Mouse (Mus musculus): ENCODE data around the gene Prr5l. TPM values are rescaled to one million over a fixed set of nuclear protein-coding genes. Genes with fewer than 3 reads are reported as not detected.

The Prr5l gene
- polyA plus RNA-seq, 1 experiment from 2014 or later, result 32.7 TPM

DNA sequence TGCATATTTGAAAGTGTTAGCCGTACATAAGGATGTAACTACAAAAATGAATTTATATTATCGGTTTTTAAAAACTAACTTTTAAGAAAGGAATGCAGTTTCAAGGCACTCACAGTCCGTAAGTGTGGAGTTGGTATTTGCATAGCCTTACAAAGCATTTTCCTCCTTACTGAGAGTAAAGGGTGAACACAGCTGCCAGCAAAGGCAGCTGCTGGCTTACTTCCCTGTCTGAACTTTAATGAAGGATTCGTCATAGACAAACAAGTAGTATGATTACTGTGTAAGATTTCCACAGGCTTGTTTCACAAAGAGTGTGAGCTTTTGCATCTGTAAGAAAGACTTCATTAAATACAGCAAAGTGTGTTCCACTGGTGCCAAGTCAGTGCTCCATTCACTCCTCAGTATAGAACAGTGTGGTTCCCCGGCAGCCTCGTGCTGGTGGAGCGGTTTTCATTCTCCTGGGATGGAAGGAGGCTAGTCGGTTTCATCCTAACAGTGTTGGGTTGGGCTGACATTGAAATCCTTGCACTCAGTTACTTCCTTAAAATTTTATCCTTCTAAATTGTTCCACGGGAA lies 192.5 kb downstream of the Prr5l start:
- Histone ChIP-seq H3K27me3 (no peaks in the 10 kb centered on the region), H3K27ac (no peak overlapping the region), H3K36me3 (peaks cover 52% of the 10 kb centered on the region), H3K4me1 (no peaks in the 10 kb centered on the region), H3K4me3 (no peak overlapping the region), H3K4me2 (no peak overlapping the region), H3K9ac (no peak overlapping the region), H3K9me3 (no peaks in the 10 kb centered on the region)
- ATAC-seq (ENCODE audit: insufficient number of reproducible peaks, low FRiP score, low TSS enrichment, low read depth), result no peak
- whole genome bisulfite sequencing, result 89% methylated on average over 9 of the region's 9 CpGs

DNA sequence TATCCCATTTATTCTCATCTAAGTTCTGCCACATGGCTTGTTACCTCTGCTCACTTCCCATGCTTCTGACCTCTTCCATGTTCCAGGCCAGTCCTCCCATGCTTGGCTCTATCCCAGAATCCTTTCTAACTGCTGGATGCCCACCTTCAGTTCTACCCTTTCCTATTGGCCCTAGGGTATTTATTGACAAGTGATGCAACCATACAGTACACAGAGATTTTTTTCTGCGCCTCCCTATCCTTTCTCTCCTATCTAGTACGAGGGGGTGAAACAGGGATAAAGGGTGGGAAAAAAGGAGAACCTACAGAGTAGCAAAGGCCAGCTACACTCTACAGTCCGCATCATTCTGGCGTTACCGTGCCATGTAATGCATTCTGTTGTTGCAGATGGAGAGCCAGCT lies 194.8 kb downstream of the Prr5l start:
- ATAC-seq (ENCODE audit: insufficient number of reproducible peaks, low FRiP score, low TSS enrichment, low read depth), result no peak
- H3K9me3 ChIP-seq, result no peaks in the 10 kb centered on the region
- H3K27me3 ChIP-seq, result no peaks in the 10 kb centered on the region
- peaks cover 52% of the 10 kb centered on the region for H3K36me3 ChIP-seq
- no peak overlapping the region for H3K4me3 ChIP-seq
- no peak overlapping the region for H3K4me2 ChIP-seq
- no peaks in the 10 kb centered on the region for H3K4me1 ChIP-seq
- 84% methylated on average over 5 of the region's 5 CpGs for WGBS
- no peak overlapping the region for H3K27ac ChIP-seq
- H3K9ac ChIP-seq, result no peak overlapping the region

DNA sequence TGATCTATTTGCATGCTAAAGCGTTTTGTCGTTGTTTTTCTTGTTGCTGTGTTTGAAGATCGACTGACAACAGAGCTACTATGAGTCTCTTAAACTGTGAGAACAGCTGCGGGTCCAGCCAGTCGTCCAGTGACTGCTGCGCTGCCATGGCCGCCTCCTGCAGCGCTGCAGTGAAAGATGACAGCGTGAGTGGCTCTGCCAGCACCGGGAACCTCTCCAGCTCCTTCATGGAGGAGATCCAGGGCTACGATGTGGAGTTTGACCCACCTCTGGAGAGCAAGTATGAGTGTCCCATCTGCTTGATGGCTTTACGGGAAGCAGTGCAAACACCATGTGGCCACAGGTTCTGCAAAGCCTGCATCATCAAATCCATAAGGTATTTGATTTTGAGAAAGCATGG lies 198.4 kb downstream of the Prr5l start:
- H3K27ac ChIP-seq, result no peak overlapping the region
- H3K27me3 ChIP-seq, result no peaks in the 10 kb centered on the region
- no peak overlapping the region for H3K4me2 ChIP-seq
- H3K4me1 ChIP-seq, result peaks cover 3% of the 10 kb centered on the region
- WGBS, result 85% methylated on average over 12 of the region's 12 CpGs
- ATAC-seq (ENCODE audit: insufficient number of reproducible peaks, low FRiP score, low TSS enrichment, low read depth), result no peak
- H3K36me3 ChIP-seq, result peaks cover 31% of the 10 kb centered on the region
- no peak overlapping the region for H3K4me3 ChIP-seq
- H3K9ac ChIP-seq, result no peak overlapping the region
- H3K9me3 ChIP-seq, result no peaks in the 10 kb centered on the region

DNA sequence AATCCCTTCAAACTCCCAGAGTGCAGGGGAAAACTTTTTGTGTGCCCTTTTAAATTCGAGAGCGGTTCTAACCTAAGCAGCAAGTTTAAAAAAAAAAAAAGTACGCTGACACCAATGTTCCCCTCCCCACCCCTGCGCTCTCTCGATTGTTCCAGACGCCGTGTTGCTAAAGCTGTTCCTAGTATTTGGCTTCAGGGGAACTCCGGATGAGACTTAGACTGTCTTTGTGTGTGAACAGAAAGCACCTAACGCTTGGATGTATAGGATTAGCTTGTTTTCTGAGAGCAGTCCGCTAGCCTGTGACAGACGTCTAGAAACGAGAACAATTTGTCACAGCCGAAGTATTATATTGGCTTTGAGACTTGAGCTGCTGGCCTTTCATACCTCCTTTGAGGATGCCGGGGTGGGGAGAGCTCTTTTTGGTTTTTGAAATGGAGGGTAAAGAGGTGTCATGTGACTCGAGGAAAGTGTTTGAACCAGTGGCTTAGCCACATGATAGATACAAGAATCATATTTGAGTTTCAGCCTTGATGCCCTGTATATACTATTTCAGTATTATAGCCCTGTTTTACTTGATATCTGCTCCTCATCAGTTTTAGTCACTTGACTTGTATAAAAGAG lies 203.6 kb downstream of the Prr5l start:
- WGBS, result 4% methylated on average over 15 of the region's 15 CpGs
- H3K36me3 ChIP-seq, result peaks cover under 1% of the 10 kb centered on the region; the same call in 1 of the 2 replicates
- peak overlapping the region; percentile 70 for H3K4me3 ChIP-seq
- peak overlapping the region; percentile 79 for H3K4me2 ChIP-seq
- no peaks in the 10 kb centered on the region for H3K27me3 ChIP-seq
- peaks cover 7% of the 10 kb centered on the region for H3K4me1 ChIP-seq
- no peak for ATAC-seq (ENCODE audit: insufficient number of reproducible peaks, low FRiP score, low TSS enrichment, low read depth)
- no peak overlapping the region for H3K27ac ChIP-seq
- H3K9ac ChIP-seq, result peak overlapping the region; percentile 73; the same call in 1 of the 2 replicates
- H3K9me3 ChIP-seq, result no peaks in the 10 kb centered on the region

DNA sequence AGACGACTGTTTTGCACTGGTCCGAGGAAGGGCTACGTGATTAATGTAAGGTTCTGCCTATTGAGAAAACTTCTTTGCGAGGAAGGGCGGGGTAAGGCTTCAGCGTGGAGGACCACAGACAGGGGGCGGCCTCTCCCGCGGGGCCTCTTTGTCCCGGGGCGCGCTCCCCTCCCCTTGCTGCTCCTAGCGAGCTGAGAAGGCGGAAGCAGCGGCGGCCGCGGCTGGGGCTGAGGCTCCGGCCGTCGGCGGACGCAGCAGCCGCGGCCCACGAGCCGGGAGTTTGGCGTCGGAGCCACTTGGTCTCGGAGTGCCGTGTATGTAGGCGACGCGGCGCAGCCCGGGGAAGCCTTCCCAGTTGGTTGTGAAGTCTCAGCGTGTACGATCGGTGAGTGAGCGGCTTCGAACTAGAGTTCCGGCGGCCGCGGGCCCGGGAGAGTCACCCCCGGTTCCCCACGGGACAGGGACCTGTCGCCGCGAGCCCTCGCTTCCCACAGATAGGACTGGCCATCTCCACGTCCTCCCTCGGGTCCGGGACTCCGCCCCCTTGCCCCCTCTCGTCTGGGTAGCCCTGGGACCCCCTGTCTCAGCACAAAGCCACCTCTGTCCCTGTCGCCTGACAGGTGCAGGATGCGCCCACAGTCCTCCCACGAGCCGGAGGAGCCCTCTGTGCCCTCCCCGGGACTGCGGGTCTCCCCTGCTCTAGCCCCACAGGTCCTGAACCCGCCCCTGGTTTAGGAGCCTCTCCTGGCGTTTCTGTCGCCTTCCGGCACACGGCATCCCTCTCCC lies 204.4 kb downstream of the Prr5l start, which contains the start of gene Traf6:
TSS of gene Traf6 (plus strand) at position 194 of the 786 bp plus-strand sequence.
- H3K27ac ChIP-seq, result peak within 1 kb of the TSS; percentile 67
- WGBS, result under 1% methylated on average over 68 of the region's 68 CpGs
- peak; percentile 86 for ATAC-seq (ENCODE audit: insufficient number of reproducible peaks, low FRiP score, low TSS enrichment, low read depth)

DNA sequence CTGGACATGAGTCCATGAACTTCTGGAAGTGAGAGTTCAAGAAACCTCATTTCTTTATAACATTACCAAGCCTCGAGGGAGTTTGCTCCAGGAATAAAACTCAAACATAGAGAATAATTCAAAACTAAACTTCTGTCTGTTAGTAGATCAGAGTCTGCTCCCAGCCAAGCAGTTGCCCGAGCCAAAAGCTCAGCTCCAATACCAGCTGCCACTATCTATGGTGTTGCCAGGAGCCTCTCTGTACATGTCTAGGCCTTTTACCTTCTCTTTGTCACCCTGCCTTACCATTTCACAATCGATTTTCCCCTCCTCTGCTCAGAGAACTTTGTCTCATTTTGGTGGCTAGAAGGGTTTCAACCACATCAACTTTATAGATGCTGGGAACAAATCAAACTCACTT lies 209.3 kb downstream of the Prr5l start:
- Histone ChIP-seq H3K4me2 (no peak overlapping the region), H3K27ac (0 out of 2 replicates have a peak overlapping the region, but pooled peaks have one; percentile 43), H3K9ac (no peak overlapping the region), H3K27me3 (no peaks in the 10 kb centered on the region), H3K9me3 (no peaks in the 10 kb centered on the region), H3K4me1 (no peaks in the 10 kb centered on the region), H3K4me3 (no peak overlapping the region), H3K36me3 (no peaks in the 10 kb centered on the region)
- ATAC-seq (ENCODE audit: insufficient number of reproducible peaks, low FRiP score, low TSS enrichment, low read depth), result no peak
- 70% methylated on average over 3 of the region's 3 CpGs for WGBS

More for the DNA sequence above, 204.4 kb downstream of the Prr5l start, which contains the start of gene Traf6:
- no peaks in the 10 kb centered on the region for H3K36me3 ChIP-seq
- peak within 1 kb of the TSS; percentile 73 for H3K9ac ChIP-seq
- H3K4me2 ChIP-seq, result peak within 1 kb of the TSS; percentile 79
- H3K27me3 ChIP-seq, result no peaks in the 10 kb centered on the region
- no peaks in the 10 kb centered on the region for H3K9me3 ChIP-seq
- H3K4me1 ChIP-seq, result peaks cover 7% of the 10 kb centered on the region
- H3K4me3 ChIP-seq, result peak within 1 kb of the TSS; percentile 70

DNA sequence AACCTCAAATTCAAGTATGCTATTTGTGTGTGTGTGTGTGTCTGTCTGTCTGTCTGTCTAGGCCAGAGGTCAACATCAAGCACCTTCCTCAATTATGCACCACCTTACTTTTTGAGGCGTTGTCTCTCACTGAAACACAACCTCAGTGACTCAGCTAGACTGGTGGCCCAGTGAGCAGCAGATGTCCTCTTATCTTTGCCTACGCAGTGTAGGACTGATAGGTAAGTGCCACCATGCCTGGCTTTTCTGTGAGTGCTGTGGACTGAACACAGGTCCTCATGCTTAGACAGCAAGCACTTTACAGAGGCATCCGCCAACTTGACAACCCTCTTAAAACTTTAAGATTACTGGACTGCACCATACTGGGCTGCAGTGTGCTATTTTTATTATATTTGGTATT lies 214.1 kb downstream of the Prr5l start:
- H3K9me3 ChIP-seq, result no peaks in the 10 kb centered on the region
- H3K27ac ChIP-seq, result no peak overlapping the region
- H3K4me1 ChIP-seq, result no peaks in the 10 kb centered on the region
- H3K4me2 ChIP-seq, result no peak overlapping the region
- H3K27me3 ChIP-seq, result no peaks in the 10 kb centered on the region
- no peak overlapping the region for H3K4me3 ChIP-seq
- WGBS, result 87% methylated on average over 3 of the region's 3 CpGs
- no peaks in the 10 kb centered on the region for H3K36me3 ChIP-seq
- ATAC-seq (ENCODE audit: insufficient number of reproducible peaks, low FRiP score, low TSS enrichment, low read depth), result no peak
- H3K9ac ChIP-seq, result no peak overlapping the region

DNA sequence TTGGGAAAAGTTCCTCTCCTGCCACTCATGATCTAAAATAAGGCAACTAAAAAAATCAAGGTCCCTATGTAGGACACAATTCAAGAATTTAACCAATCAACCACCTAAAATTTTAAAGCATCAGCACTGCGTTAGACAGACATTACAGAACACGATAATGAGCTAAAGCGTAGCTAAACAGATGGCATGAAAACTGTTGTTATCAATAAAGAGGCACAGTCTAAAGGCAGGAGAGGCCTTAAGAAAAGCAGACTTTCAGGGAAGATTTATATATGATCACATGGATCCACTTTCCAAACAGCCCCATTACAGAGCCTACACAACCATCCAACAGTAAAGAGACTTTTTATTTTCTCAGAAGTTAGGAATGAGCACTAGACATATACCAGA lies 217.1 kb downstream of the Prr5l start:
- H3K27ac ChIP-seq, result no peak overlapping the region

DNA sequence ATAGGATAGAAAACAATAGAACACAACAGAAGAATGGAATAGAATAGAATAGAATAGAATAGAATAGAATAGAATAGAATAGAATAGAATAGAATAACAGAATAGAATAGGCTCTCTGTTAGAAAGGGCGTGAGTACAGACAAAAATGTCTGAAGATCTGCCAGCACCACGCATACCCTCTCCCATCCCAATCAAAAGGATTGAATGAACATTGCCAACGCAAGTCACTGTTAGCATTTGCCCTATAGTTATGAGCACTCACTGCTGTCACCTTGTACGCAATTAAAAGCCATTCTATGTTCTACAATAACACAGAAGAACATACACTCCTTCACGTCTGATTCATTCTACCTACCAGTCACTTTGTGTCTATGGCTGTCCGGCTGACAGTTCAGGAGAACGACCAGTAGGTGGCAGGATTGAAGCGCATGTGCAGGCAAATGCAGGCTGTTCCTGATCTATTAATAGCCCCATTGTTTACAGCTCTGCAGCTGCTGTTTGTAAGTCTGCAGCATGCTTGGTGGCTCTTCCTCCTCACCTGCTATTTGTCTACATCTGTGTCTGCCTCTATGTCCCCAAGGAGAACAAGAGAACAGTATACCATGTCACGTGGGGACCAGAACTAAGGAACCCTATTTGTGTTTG lies 217.6 kb downstream of the Prr5l start:
- H3K4me1 ChIP-seq, result no peaks in the 10 kb centered on the region
- ATAC-seq (ENCODE audit: insufficient number of reproducible peaks, low FRiP score, low TSS enrichment, low read depth), result peak; percentile 63; the same call in 1 of the 2 replicates
- 0 out of 2 replicates have a peak, but pooled peaks cover 4% of the 10 kb centered on the region for H3K27me3 ChIP-seq
- no peak overlapping the region for H3K27ac ChIP-seq
- H3K9me3 ChIP-seq, result no peaks in the 10 kb centered on the region
- no peak overlapping the region for H3K9ac ChIP-seq
- no peaks in the 10 kb centered on the region for H3K36me3 ChIP-seq
- no peak overlapping the region for H3K4me2 ChIP-seq
- H3K4me3 ChIP-seq, result no peak overlapping the region
- 23% methylated on average over 9 of the region's 9 CpGs for WGBS

More for the DNA sequence above, 217.1 kb downstream of the Prr5l start:
- no peaks in the 10 kb centered on the region for H3K9me3 ChIP-seq
- H3K36me3 ChIP-seq, result no peaks in the 10 kb centered on the region
- WGBS, result 83% methylated on average over 3 of the region's 3 CpGs
- peak; percentile 4; the same call in 1 of the 2 replicates for ATAC-seq (ENCODE audit: insufficient number of reproducible peaks, low FRiP score, low TSS enrichment, low read depth)
- no peak overlapping the region for H3K9ac ChIP-seq
- H3K27me3 ChIP-seq, result 0 out of 2 replicates have a peak, but pooled peaks cover 4% of the 10 kb centered on the region
- H3K4me1 ChIP-seq, result no peaks in the 10 kb centered on the region
- no peak overlapping the region for H3K4me3 ChIP-seq
- H3K4me2 ChIP-seq, result no peak overlapping the region
